Comparison of ENCODE assay signal across 21 mouse cellular contexts in genomic region chr2:155354402-155354801, GRCm38 (mm10). TPM values are rescaled to one million over a fixed set of nuclear protein-coding genes. Genes with fewer than 3 reads are reported as not detected.
DNase-seq lines count a peak whose midpoint lies in the region; ATAC-seq and TF ChIP-seq lines count a peak whose summit lies in the region.
"Had no signal": no experiment of that assay in that cellular context is flagged by ENCODE, and none has a peak within 500 bp of the region (broad histone marks: within the 10 kb centered on the region; RNA-seq: fewer than 3 reads in every experiment).

No protein-coding gene starts in this region.

- H3K27me3 ChIP-seq in heart, adult 2 months (ENCODE audit: control insufficient read depth, insufficient read depth, low read length) = no peaks in the 10 kb centered on the region
- no peaks in the 10 kb centered on the region for H3K27me3 ChIP-seq in kidney, embryonic 14.5 days (ENCODE audit: control insufficient read depth, insufficient read depth, low read length)
- H3K27me3 ChIP-seq in Patski = no peaks in the 10 kb centered on the region
- H3K27me3 ChIP-seq: embryonic facial prominence, embryonic 15.5 days; forebrain, embryonic 15.5 days; heart, embryonic 12.5 days; hindbrain, embryonic 12.5 days had no signal

- H3K36me3 ChIP-seq in heart, adult 2 months (ENCODE audit: control insufficient read depth, insufficient read depth, low read length) = no peaks in the 10 kb centered on the region
- no peaks in the 10 kb centered on the region for H3K36me3 ChIP-seq in kidney, embryonic 14.5 days (ENCODE audit: control insufficient read depth, insufficient read depth, low read length)
- H3K36me3 ChIP-seq: embryonic facial prominence, embryonic 15.5 days; forebrain, embryonic 15.5 days; hindbrain, embryonic 12.5 days had no signal

- H3K4me2 ChIP-seq in kidney, embryonic 14.5 days (replicated peaks; ENCODE audit: low read depth, low read length) = no peak overlapping the region
- H3K4me2 ChIP-seq: embryonic facial prominence, embryonic 15.5 days; forebrain, embryonic 15.5 days; heart, embryonic 12.5 days; hindbrain, embryonic 12.5 days had no signal

- no peaks in the 10 kb centered on the region for H3K9me3 ChIP-seq in kidney, embryonic 14.5 days (ENCODE audit: control insufficient read depth, low read length)
- H3K9me3 ChIP-seq: embryonic facial prominence, embryonic 15.5 days; forebrain, embryonic 10.5 days; forebrain, embryonic 15.5 days; heart, embryonic 12.5 days; hindbrain, embryonic 12.5 days had no signal

- H3K9ac ChIP-seq in heart, adult 2 months (ENCODE audit: low read depth, low read length) = no peak overlapping the region
- no peak overlapping the region for H3K9ac ChIP-seq in kidney, embryonic 14.5 days (ENCODE audit: low read depth, low read length)
- H3K9ac ChIP-seq: embryonic facial prominence, embryonic 15.5 days; forebrain, embryonic 15.5 days; heart, embryonic 12.5 days; hindbrain, embryonic 12.5 days had no signal

- TF ChIP-seq EP300 in heart, adult 2 months (IDR thresholded peaks at IDR 0.05; ENCODE audit: insufficient read depth, low read depth, low read length) = no peak

- DNase-seq in heart, adult 2 months = no peak
- DNase-seq in heart, postnatal 14 days = no peak
- peak; percentile 25 for DNase-seq in kidney, adult 9 months
- no peak for DNase-seq in left cerebral cortex, adult 2 months (ENCODE audit: extremely low spot score in 1 of 2, low spot score in 2 of 2)
- DNase-seq in left cerebral cortex, adult 8-10 months (ENCODE audit: low spot score in 2 of 2) = no peak
- no peak for DNase-seq in Patski (ENCODE audit: low read depth, low spot score)
- no peak for DNase-seq in testis, postnatal 14 days (ENCODE audit: low spot score)
- DNase-seq: adrenal gland, postnatal 10 days; cerebellum, adult 11 months; cerebellum, adult 8-10 months; cerebellum, postnatal 14 days; embryo, embryonic 11 days; gastrocnemius, postnatal 10 days; heart, postnatal 4 days had no signal

- no peaks in the 10 kb centered on the region for H3K79me2 ChIP-seq in heart, adult 2 months (replicated peaks; ENCODE audit: control insufficient read depth, insufficient read depth, low read length)

- H3K4me3 ChIP-seq in heart, adult 2 months = no peak overlapping the region
- no peak overlapping the region for H3K4me3 ChIP-seq in kidney, embryonic 14.5 days (ENCODE audit: low read length)
- H3K4me3 ChIP-seq in left cerebral cortex, adult 2 months = no peak overlapping the region
- H3K4me3 ChIP-seq: embryonic facial prominence, embryonic 15.5 days; erythroblast, embryonic 14.5 days; forebrain, embryonic 10.5 days; forebrain, embryonic 15.5 days; heart, embryonic 12.5 days; hindbrain, embryonic 12.5 days had no signal

- peak; percentile 42 for TF ChIP-seq CTCF in heart, adult 2 months (IDR thresholded peaks at IDR 0.05)
- TF ChIP-seq CTCF in left cerebral cortex, adult 2 months (IDR thresholded peaks at IDR 0.05) = peak; percentile 10; the same call in 1 of the 2 replicates
- TF ChIP-seq CTCF in Patski (IDR thresholded peaks at IDR 0.05) = peak; percentile 26

- H3K27ac ChIP-seq in heart, adult 2 months = no peak overlapping the region
- no peak overlapping the region for H3K27ac ChIP-seq in kidney, embryonic 14.5 days (ENCODE audit: low read depth, low read length)
- no peak overlapping the region for H3K27ac ChIP-seq in left cerebral cortex, adult 2 months
- H3K27ac ChIP-seq: embryonic facial prominence, embryonic 15.5 days; forebrain, embryonic 10.5 days; forebrain, embryonic 15.5 days; hindbrain, embryonic 12.5 days had no signal

- POLR2A ChIA-PET in Patski (lab: Charles Lee) = interaction anchor here (0.7 kb wide), 1 partner anchor 10 kb away, joined by 5 read pairs; no protein-coding TSS in a partner anchor

- 91% methylated on average over 3 of the region's 3 CpGs for WGBS in heart, adult 2 months
- WGBS in kidney, embryonic 14.5 days = 91% methylated on average over 3 of the region's 3 CpGs

- no peak for ATAC-seq in kidney, embryonic 14.5 days (ENCODE audit: low FRiP score, low TSS enrichment)
- ATAC-seq in Patski = no peak
- ATAC-seq: forebrain, embryonic 15.5 days had no signal

- no peak for TF ChIP-seq POLR2A in heart, adult 2 months (IDR thresholded peaks at IDR 0.05; ENCODE audit: insufficient read depth, low read depth, low read length)

- in situ Hi-C loops in Patski (cut with MboI; ENCODE audit: low pct_unique_long_range_greater_than_20kb) = no loop called here

- CTCF ChIA-PET in Patski (lab: Charles Lee) = interaction anchor here (1.5 kb wide), 1 partner anchor 9 kb away, joined by 3 read pairs; no protein-coding TSS in a partner anchor

- H3K4me1 ChIP-seq in heart, adult 2 months (ENCODE audit: control insufficient read depth, insufficient read depth, low read length) = peaks cover 5% of the 10 kb centered on the region
- H3K4me1 ChIP-seq in kidney, embryonic 14.5 days (ENCODE audit: control insufficient read depth, insufficient read depth, low read length) = peaks cover 7% of the 10 kb centered on the region; the same call in 1 of the 2 replicates

- intact Hi-C loops in heart, adult 2 months (cut with DNase I) = no loop called here
- intact Hi-C loops in heart, postnatal 14 days (cut with DNase I) = no loop called here
- intact Hi-C loops in left cerebral cortex, adult 2 months (cut with DNase I) = loop anchor here (10.0 kb wide), 1 partner anchor 460 kb away; the partner anchor contains the start of gene Eif2s2

RNA-seq across cellular contexts. Expression of gene Pigu, which starts 2.8 kb away (rescaled TPM):
- total RNA-seq in heart, adult 2 months (2021) = 10 to 100 TPM; 26.2 to 26.6 TPM
- polyA plus RNA-seq in heart, adult 2 months (2012; rRNA removed) = 44.8 and 73.8 TPM in 2 replicates
- total RNA-seq in heart, postnatal 14 days (2021) = 10 to 100 TPM; 29.6 TPM
- 66.8 and 73.3 TPM in 2 replicates for polyA plus RNA-seq in kidney, embryonic 14.5 days (2014; fragmentation: Nextera tagmentation; extraction: Ambion mirVana)
- total RNA-seq in left cerebral cortex, adult 2 months (2021) = 10 to 100 TPM; 27.2 to 28.4 TPM
- 10 to 100 TPM; 27.4 to 30.1 (median 28.9) TPM for total RNA-seq in left cerebral cortex, adult 8-10 months (2022)
- 50.3 TPM for polyA plus RNA-seq in Patski (2021)

RNA-seq across cellular contexts. Expression of gene Trp53inp2, which starts 26.5 kb away (rescaled TPM):
- 100 to 1,000 TPM; 457 to 512 TPM for total RNA-seq in heart, adult 2 months (2021)
- 410 and 615 TPM in 2 replicates for polyA plus RNA-seq in heart, adult 2 months (2012; rRNA removed)
- total RNA-seq in heart, postnatal 14 days (2021) = 100 to 1,000 TPM; 560 to 604 TPM
- polyA plus RNA-seq in kidney, embryonic 14.5 days (2014; fragmentation: Nextera tagmentation; extraction: Ambion mirVana) = 12.7 and 17.5 TPM in 2 replicates
- total RNA-seq in left cerebral cortex, adult 2 months (2021) = 100 to 1,000 TPM; 135 to 147 TPM
- total RNA-seq in left cerebral cortex, adult 8-10 months (2022) = 100 to 1,000 TPM; 118 to 124 (median 121) TPM
- polyA plus RNA-seq in Patski (2021) = 140 TPM
